Mouse (Mus musculus) frontal cortex, postnatal 25 days (tissue): ENCODE data around the gene Mrtfb.

Experiments used
- DNase-seq, 2 experiments: peaks; one replicate each; pipeline ENCODE4 v3.0.0; 2022; ENCODE audit warnings: low spot score in 2 of 2

The Mrtfb gene

GRCm38 (mm10) chr16:13437770-13438372 lies 181.6 kb downstream of the Mrtfb start:
- DNase-seq: peak in 1 of 2 experiments; percentile 40

- DNase-seq: no peak
Observed at GRCm38 (mm10) chr16:13440468-13440867, 184.2 kb downstream of the Mrtfb start.

- DNase-seq: no peak
Observed at GRCm38 (mm10) chr16:13443764-13444163, 187.5 kb downstream of the Mrtfb start.

- DNase-seq: no peak
Observed at GRCm38 (mm10) chr16:13445461-13445860, 189.2 kb downstream of the Mrtfb start.

- no peak for DNase-seq
Observed at GRCm38 (mm10) chr16:13446488-13446887, 190.2 kb downstream of the Mrtfb start.

- no peak for DNase-seq
Observed at GRCm38 (mm10) chr16:13446971-13447283, 190.6 kb downstream of the Mrtfb start.

- DNase-seq: peak; percentile 39 to 52
Observed at GRCm38 (mm10) chr16:13447284-13448050, 191.2 kb downstream of the Mrtfb start.

- DNase-seq: no peak
Observed at GRCm38 (mm10) chr16:13448051-13448705, 191.9 kb downstream of the Mrtfb start.

GRCm38 (mm10) chr16:13448706-13449090 lies 192.4 kb downstream of the Mrtfb start:
- no peak for DNase-seq

GRCm38 (mm10) chr16:13449491-13449890 lies 193.2 kb downstream of the Mrtfb start:
- DNase-seq: no peak

- no peak for DNase-seq
Observed at GRCm38 (mm10) chr16:13450831-13451230, 194.6 kb downstream of the Mrtfb start.

- no peak for DNase-seq
Observed at GRCm38 (mm10) chr16:13451991-13452390, 195.7 kb downstream of the Mrtfb start.

GRCm38 (mm10) chr16:13452661-13453060 lies 196.4 kb downstream of the Mrtfb start:
- DNase-seq: no peak

GRCm38 (mm10) chr16:13454026-13454600 lies 197.8 kb downstream of the Mrtfb start:
- DNase-seq: no peak

GRCm38 (mm10) chr16:13455560-13455959 lies 199.3 kb downstream of the Mrtfb start:
- no peak for DNase-seq

GRCm38 (mm10) chr16:13458556-13458955 lies 202.3 kb downstream of the Mrtfb start:
- DNase-seq: no peak

GRCm38 (mm10) chr16:13460071-13460470 lies 203.8 kb downstream of the Mrtfb start:
- no peak for DNase-seq

GRCm38 (mm10) chr16:13460777-13461408 lies 204.6 kb downstream of the Mrtfb start:
- no peak for DNase-seq

GRCm38 (mm10) chr16:13464662-13465061 lies 208.4 kb downstream of the Mrtfb start:
- DNase-seq: no peak
